Mouse (Mus musculus) kidney, adult 10 weeks (tissue): ENCODE data around the gene Pglyrp4. TPM values are rescaled to one million over a fixed set of nuclear protein-coding genes. Genes with fewer than 3 reads are reported as not detected.

Experiments used
- polyA plus RNA-seq: library from polyadenylated mRNA; stranded (reverse); fragments of 350-450 nt; fragmentation: Illumina TruSeq; extraction: RNeasy Lipid Tissue Mini Kit (QIAGEN cat#74804); gene quantifications from one replicate; pipeline ENCODE4 v1.2.3, GENCODE M21; 2014; ENCODE audit warnings: low read depth, low replicate concordance

Gene Pglyrp4
- not detected for polyA plus RNA-seq

DNA sequence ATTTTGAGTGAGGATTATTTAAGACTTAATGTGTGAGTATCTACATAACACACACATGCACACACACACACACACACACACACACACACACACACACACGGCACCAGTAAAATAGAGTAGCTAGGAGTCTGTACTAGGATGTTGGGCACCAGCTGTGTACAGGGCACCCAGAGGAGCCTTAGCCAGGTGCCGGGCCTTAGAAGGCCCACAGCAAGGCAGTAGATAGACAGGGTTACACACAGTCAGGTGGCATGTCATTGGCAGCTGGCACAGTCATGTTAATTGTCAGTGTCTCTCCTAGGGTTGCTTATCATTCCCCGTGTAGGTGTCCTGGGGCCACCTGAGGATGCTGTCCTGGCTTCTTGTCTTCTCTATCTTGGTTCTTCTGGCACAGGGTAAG is at the start of gene Pglyrp4:
TSS of gene Pglyrp4 (plus strand) at position 301 of the 400 bp plus-strand sequence.

DNA sequence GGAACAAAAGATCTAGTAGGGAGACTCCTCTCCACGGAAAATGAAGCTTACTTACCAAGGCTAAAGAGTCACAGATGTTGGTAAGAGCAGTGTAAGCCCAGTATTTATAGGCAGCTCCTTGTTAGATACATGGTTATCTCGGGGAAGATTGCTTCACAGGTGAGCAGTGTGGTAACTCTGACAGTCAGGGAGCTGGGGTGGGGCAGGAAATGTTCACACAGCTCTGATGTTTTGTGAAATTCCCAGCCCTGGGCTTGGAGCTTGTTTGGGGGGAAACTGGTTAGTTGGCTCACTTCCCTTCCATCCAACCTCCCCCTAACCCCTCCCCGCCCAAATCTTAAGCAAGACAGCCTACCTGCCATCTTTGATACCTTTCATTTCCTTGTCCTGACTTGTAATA is 31.1 kb upstream of the Pglyrp4 start, which contains the start of gene S100a9:
TSS of gene S100a9 (minus strand) at position 109 of the 400 bp plus-strand sequence.

DNA sequence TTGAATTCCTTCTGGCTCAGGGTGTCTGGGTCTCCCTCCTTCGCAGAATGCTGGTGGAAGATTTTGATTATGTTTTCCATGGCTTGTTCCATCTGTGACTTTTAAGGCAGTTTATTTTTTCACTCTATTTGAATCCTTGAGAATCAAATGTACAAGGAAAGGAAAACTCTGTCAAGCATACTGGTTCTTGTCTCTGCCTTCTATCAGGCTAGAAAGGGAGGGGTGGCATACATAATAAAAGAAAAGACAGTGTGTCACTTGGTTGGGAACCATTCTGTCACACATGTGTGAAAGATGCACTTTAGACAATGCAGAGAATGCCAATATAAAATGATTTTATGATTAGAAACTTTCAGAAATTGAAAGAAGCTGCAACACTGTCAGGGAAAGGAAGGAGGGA is 51.1 kb downstream of the Pglyrp4 start, which contains the start of gene Gm5849:
TSS of gene Gm5849 (minus strand) at position 101 of the 400 bp plus-strand sequence.

Other genes starting within 250 kb of the Pglyrp4 start
- 60.7 TPM for gene Snapin, start 235.9 kb upstream of the Pglyrp4 start, polyA plus RNA-seq
- gene Chtop, start 217.4 kb upstream of the Pglyrp4 start, polyA plus RNA-seq: 113 TPM
- 244 TPM for gene S100a1, start 212.5 kb upstream of the Pglyrp4 start, polyA plus RNA-seq
- 9.5 TPM for gene S100a13, start 212.5 kb upstream of the Pglyrp4 start, polyA plus RNA-seq
- gene S100a14, start 200.1 kb upstream of the Pglyrp4 start, polyA plus RNA-seq: not detected
- 42.3 TPM for gene S100a16, start 189.7 kb upstream of the Pglyrp4 start, polyA plus RNA-seq
- gene S100a3, start 166.3 kb upstream of the Pglyrp4 start, polyA plus RNA-seq: not detected
- not detected for gene S100a2, start 136.7 kb upstream of the Pglyrp4 start, polyA plus RNA-seq
- not detected for gene Gm42674, start 125.0 kb upstream of the Pglyrp4 start, polyA plus RNA-seq
- gene S100a4, start 123.1 kb upstream of the Pglyrp4 start, polyA plus RNA-seq: 4.2 TPM
- not detected for gene S100a5, start 118.4 kb upstream of the Pglyrp4 start, polyA plus RNA-seq
- 28.2 TPM for gene S100a6, start 114.0 kb upstream of the Pglyrp4 start, polyA plus RNA-seq
- not detected for gene S100a7a, start 72.9 kb upstream of the Pglyrp4 start, polyA plus RNA-seq
- 2.2 TPM for gene S100a8, start 57.9 kb upstream of the Pglyrp4 start, polyA plus RNA-seq
- gene S100a9, start 31.2 kb upstream of the Pglyrp4 start, polyA plus RNA-seq: not detected
- not detected for gene Gm5849, start 51.0 kb downstream of the Pglyrp4 start, polyA plus RNA-seq